Mouse (Mus musculus): Measurements from ENCODE around the gene Cadm2. TPM values are rescaled to one million over a fixed set of nuclear protein-coding genes. Genes with fewer than 3 reads are reported as not detected.

Gene Cadm2
- polyA plus RNA-seq, 1 experiment from 2014 or later: 9.2 TPM

DNA sequence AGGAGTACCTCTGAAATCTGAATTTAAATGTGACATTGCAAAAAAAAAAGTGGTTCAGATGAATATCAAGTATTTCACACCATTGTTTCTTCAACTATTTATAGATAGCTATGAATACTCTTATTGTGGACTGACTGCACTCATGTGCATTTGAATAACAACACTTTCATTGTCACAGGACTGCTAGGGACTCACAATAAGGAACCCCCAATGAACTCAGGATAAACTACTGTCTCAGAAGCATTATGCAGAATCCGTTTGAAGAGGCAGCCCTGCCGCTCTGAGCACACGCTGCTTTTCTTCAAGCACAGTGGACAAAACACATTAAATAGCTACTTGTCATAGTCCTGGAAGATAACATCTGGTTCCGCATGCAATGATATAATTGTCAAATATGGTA is 848.8 kb downstream of the Cadm2 start:
- no peak for ATAC-seq (ENCODE audit: low FRiP score, low read depth)
- Histone ChIP-seq H3K9ac (replicated peaks) (no peak overlapping the region), H3K27ac (replicated peaks) (no peak overlapping the region), H3K36me3 (no peaks in the 10 kb centered on the region), H3K4me1 (peaks cover 6% of the 10 kb centered on the region; the same call in 1 of the 2 replicates), H3K27me3 (no peaks in the 10 kb centered on the region), H3K4me3 (no peak overlapping the region), H3K4me2 (replicated peaks) (no peak overlapping the region), H3K9me3 (no peaks in the 10 kb centered on the region)
- 29% methylated on average over 4 of the region's 4 CpGs for WGBS

DNA sequence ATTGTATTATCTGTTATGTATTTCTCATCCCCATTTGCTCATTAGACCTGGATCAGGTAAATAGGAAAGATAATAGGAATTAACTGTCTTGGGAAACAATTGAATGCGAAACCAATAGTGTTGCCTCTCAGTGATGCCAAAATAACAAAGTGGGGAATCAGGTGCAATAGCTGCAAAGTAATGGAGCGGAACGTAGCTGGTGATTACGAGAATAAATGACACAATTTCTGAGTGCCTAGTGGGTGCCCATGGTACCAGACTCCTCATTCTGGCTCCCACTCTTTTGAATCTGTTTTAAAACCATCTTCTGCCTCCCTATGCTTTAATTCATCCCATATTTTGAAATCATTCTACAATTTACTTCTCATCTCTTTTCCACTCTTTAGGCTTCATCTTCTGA is 851.2 kb downstream of the Cadm2 start:
- no peaks in the 10 kb centered on the region for H3K27me3 ChIP-seq
- no peak overlapping the region for H3K9ac ChIP-seq (replicated peaks)
- WGBS: 86% methylated on average over 4 of the region's 4 CpGs
- peaks cover 6% of the 10 kb centered on the region; the same call in 1 of the 2 replicates for H3K4me1 ChIP-seq
- ATAC-seq (ENCODE audit: low FRiP score, low read depth): no peak
- no peaks in the 10 kb centered on the region for H3K36me3 ChIP-seq
- H3K9me3 ChIP-seq: no peaks in the 10 kb centered on the region
- no peak overlapping the region for H3K4me3 ChIP-seq
- H3K27ac ChIP-seq (replicated peaks): no peak overlapping the region
- H3K4me2 ChIP-seq (replicated peaks): no peak overlapping the region

DNA sequence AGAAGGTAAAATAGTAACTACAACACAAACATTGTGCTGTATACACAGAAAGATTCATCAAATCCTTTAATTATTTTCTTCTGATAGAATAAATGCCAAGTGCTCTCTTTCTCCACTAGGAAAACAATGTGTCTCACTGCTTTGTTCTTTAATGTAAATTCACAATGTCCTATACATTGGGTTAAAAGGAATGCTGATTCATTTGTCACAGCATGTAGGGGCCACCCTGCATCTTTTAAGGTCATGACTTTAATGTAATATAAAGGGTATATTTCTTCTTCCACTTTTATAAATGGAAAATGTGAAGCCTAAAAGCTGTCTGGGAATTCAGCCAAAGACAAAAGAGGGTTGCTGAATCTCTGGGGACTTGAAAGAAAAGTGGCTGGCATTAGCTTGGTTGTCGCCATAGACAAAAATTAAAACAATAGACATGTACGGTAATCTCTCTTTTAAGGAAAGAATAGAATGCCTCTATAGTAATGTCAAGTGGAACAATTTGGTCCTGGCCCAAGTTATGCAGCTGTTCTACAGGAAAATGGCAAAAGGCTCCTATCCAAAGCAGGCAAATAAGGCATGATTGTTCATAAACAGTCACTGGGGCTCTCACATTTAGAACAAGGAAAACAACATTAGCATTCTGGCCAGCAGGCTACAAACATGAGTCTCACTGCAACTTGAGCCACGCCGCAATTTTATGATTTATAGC is 851.9 kb downstream of the Cadm2 start:
- WGBS: 56% methylated on average over 4 of the region's 4 CpGs
- peak; percentile 59 for ATAC-seq (ENCODE audit: low FRiP score, low read depth)

DNA sequence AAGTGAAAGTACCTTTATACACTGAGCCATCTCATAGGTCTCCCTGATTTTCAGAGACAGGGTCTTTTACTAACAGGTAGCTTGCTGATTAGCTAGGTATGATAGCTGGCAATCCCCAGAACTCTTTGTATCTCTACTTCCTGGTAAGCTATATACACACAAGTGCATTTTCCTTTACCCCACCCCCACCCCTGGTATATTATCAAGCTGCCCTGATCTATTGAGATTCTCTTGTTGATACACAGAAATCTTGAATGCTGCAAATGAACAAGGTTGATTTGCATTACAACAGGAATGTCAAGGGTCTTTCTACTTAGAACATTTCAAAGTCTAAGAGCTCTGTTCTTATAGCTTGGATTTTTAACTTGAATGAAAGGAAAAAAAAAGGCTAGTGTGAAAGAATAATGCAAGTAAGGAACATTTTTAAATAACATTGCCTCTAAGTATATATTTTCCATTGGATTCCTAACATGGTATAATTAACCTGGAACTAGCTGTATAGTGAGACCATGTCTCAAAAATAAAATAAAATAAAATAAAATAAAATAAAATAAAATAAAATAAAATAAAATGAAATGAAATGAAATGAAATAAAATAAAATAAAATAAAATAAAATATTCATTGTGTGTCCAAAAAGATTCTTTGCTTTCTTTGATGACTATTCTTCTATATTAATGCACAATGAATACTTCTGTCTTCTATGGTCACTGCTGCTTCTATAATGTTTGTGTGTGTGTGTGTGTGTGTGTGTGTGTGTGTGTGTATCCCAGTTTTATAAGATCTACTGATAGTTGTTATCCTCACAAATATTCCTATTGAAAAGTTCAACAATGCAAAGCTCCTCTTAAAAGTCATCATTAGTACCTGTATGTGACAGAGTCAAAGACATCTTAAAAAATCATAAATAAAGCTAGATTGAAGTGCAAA is 858.9 kb downstream of the Cadm2 start:
- ATAC-seq (ENCODE audit: low FRiP score, low read depth): peak; percentile 87

More for the DNA sequence above, 851.9 kb downstream of the Cadm2 start:
- H3K9ac ChIP-seq (replicated peaks): no peak overlapping the region
- no peak overlapping the region for H3K4me2 ChIP-seq (replicated peaks)
- no peaks in the 10 kb centered on the region for H3K36me3 ChIP-seq
- H3K27ac ChIP-seq (replicated peaks): 0 out of 2 replicates have a peak overlapping the region, but pooled peaks have one; percentile 6
- peaks cover 6% of the 10 kb centered on the region; the same call in 1 of the 2 replicates for H3K4me1 ChIP-seq
- no peak overlapping the region for H3K4me3 ChIP-seq
- no peaks in the 10 kb centered on the region for H3K27me3 ChIP-seq
- no peaks in the 10 kb centered on the region for H3K9me3 ChIP-seq

DNA sequence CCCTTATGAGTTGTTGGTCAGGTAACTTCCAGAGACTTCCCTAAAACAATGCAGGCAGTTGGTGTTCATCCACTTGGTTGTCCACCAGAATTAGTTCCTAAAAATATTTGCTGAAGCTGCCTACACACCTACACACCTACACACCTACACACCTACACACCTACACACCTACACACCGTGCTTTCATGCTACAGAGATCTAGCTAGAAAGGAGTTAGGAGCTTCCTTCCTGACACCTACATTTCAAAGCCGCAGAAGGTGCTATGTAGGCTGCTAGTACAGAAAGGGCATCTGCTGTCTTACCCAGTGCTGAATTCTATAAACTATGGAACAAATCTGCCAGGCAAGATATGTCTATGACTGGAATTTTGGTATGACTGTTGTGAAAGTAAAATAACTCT is 872.2 kb downstream of the Cadm2 start:
- no peak overlapping the region for H3K27ac ChIP-seq (replicated peaks)
- no peaks in the 10 kb centered on the region for H3K27me3 ChIP-seq
- no peaks in the 10 kb centered on the region for H3K36me3 ChIP-seq
- H3K4me1 ChIP-seq: no peaks in the 10 kb centered on the region
- no peak for ATAC-seq (ENCODE audit: low FRiP score, low read depth)
- WGBS: 92% methylated on average over 2 of the region's 2 CpGs
- no peak overlapping the region for H3K9ac ChIP-seq (replicated peaks)
- H3K9me3 ChIP-seq: no peaks in the 10 kb centered on the region
- no peak overlapping the region for H3K4me3 ChIP-seq
- H3K4me2 ChIP-seq (replicated peaks): no peak overlapping the region

More for the DNA sequence above, 858.9 kb downstream of the Cadm2 start:
- no peak overlapping the region for H3K9ac ChIP-seq (replicated peaks)
- no peak overlapping the region for H3K4me3 ChIP-seq
- no peaks in the 10 kb centered on the region for H3K9me3 ChIP-seq
- no peaks in the 10 kb centered on the region for H3K4me1 ChIP-seq
- H3K4me2 ChIP-seq (replicated peaks): no peak overlapping the region
- no peak overlapping the region for H3K27ac ChIP-seq (replicated peaks)
- no peaks in the 10 kb centered on the region for H3K27me3 ChIP-seq
- H3K36me3 ChIP-seq: no peaks in the 10 kb centered on the region

DNA sequence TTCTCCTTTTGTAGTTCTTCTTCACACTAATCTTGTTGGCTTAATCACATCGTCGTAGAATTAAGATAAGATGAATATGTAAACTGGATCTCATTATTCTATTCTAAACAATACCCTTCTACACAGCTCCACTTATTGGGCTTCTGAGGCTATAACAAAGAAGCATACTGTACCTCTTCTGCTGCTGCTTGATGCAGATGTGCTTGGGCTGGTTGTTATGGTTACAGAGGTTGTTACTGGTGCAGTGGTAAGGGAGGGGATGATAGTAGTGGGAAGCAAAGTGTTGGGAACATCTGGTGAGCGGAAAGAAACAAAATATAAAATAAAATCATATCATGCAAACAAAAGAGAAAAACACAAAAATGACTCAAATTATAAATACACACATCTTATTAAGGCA is 889.5 kb downstream of the Cadm2 start:
- Histone ChIP-seq H3K27ac (replicated peaks) (no peak overlapping the region), H3K4me2 (replicated peaks) (no peak overlapping the region), H3K9ac (replicated peaks) (no peak overlapping the region), H3K36me3 (no peaks in the 10 kb centered on the region), H3K9me3 (no peaks in the 10 kb centered on the region), H3K27me3 (no peaks in the 10 kb centered on the region), H3K4me1 (no peaks in the 10 kb centered on the region), H3K4me3 (no peak overlapping the region)
- peak; percentile 84 for ATAC-seq (ENCODE audit: low FRiP score, low read depth)
- WGBS: 46% methylated on average over 3 of the region's 3 CpGs

DNA sequence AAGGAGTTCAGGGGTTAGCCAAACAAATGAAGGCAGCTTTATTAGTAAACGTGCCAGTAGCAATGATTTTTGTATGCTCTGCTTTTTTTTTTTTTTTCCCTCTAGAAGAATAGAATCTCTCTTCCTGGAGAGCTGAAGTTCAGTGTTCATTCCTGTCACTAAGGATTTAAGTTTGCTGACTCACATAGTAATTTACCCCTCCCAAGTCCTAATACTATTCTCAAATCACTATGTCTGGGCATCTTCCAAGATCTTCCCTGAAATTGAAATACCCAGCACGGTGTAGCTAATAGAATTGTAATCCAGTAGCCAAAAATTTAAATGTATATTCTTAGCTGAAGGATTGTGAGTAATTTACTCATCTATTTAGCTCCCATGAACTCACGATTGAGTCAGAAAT is 914.2 kb downstream of the Cadm2 start:
- no peaks in the 10 kb centered on the region for H3K9me3 ChIP-seq
- ATAC-seq (ENCODE audit: low FRiP score, low read depth): no peak
- H3K9ac ChIP-seq (replicated peaks): no peak overlapping the region
- no peaks in the 10 kb centered on the region for H3K4me1 ChIP-seq
- no peak overlapping the region for H3K4me2 ChIP-seq (replicated peaks)
- no peaks in the 10 kb centered on the region for H3K36me3 ChIP-seq
- H3K27me3 ChIP-seq: no peaks in the 10 kb centered on the region
- no peak overlapping the region for H3K4me3 ChIP-seq
- WGBS: 54% methylated on average over 3 of the region's 3 CpGs
- no peak overlapping the region for H3K27ac ChIP-seq (replicated peaks)

DNA sequence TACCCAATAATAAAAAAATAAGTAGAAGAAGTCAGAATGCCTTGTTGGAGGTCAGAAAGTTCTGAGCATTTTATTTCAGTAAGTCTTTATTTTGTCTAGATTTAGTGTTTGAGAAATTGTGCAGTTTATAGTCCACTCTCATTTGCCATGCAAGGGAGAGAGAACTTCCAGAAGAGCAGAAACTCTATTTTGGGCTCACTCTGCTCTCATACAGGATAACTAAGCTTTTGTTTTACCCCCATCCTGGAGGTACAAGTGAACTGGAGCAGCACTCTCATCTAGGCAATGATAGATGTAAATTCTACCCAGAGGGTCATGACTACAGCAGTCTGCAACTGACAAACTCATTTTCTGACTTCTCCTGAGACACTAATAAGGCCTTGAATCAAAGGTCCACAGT is 925.9 kb downstream of the Cadm2 start:
- H3K27me3 ChIP-seq: no peaks in the 10 kb centered on the region
- no peak overlapping the region for H3K27ac ChIP-seq (replicated peaks)
- H3K4me1 ChIP-seq: no peaks in the 10 kb centered on the region
- H3K4me3 ChIP-seq: no peak overlapping the region
- no peaks in the 10 kb centered on the region for H3K36me3 ChIP-seq
- no peak overlapping the region for H3K4me2 ChIP-seq (replicated peaks)
- H3K9me3 ChIP-seq: no peaks in the 10 kb centered on the region
- no peak for ATAC-seq (ENCODE audit: low FRiP score, low read depth)
- no peak overlapping the region for H3K9ac ChIP-seq (replicated peaks)

DNA sequence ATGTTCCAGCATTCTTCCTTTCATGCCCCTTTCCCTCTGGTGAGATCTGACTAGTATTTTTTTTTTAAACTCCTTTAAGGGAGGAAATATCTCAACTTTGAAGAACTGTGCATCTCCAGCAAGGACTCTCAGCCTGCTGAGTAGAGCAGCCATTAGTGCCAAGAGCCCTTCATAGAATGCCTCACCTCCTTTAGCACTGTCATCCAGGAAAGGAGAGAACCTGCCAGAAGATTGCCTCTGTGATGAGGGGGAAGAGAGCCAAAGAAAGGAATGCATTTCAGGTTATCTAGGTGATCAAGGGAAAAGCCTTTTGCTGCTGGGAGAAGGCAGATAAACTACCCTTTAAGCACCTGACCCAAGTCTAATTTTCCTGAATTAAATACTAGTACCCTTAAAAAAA is 943.5 kb downstream of the Cadm2 start:
- Histone ChIP-seq H3K9me3 (no peaks in the 10 kb centered on the region), H3K27me3 (no peaks in the 10 kb centered on the region), H3K9ac (replicated peaks) (no peak overlapping the region), H3K27ac (replicated peaks) (no peak overlapping the region), H3K4me1 (no peaks in the 10 kb centered on the region), H3K4me3 (no peak overlapping the region), H3K4me2 (replicated peaks) (no peak overlapping the region), H3K36me3 (no peaks in the 10 kb centered on the region)
- no peak for ATAC-seq (ENCODE audit: low FRiP score, low read depth)

DNA sequence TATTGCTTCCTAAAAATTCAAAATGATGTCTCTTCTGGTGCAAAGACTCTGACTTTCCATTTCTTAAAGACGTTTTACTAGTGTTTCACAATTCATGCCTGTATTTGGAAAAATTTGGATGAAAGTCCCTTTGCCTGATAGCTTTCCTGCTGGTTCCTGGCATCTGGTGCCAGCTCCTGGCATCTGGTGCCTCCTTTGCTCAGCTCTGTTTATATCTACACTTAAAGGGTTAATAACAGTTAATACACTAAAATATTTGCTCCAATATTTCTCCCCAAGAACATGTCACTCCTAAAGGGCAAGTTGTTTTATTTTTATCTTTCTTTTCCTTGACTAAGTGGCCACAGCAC is 969.7 kb downstream of the Cadm2 start:
- 71% methylated on average over 1 of the region's 1 CpGs for WGBS
- no peaks in the 10 kb centered on the region for H3K4me1 ChIP-seq
- H3K27ac ChIP-seq (replicated peaks): no peak overlapping the region
- H3K27me3 ChIP-seq: no peaks in the 10 kb centered on the region
- H3K4me2 ChIP-seq (replicated peaks): no peak overlapping the region
- H3K4me3 ChIP-seq: no peak overlapping the region
- H3K9me3 ChIP-seq: no peaks in the 10 kb centered on the region
- H3K9ac ChIP-seq (replicated peaks): no peak overlapping the region
- no peak for ATAC-seq (ENCODE audit: low FRiP score, low read depth)
- H3K36me3 ChIP-seq: no peaks in the 10 kb centered on the region

DNA sequence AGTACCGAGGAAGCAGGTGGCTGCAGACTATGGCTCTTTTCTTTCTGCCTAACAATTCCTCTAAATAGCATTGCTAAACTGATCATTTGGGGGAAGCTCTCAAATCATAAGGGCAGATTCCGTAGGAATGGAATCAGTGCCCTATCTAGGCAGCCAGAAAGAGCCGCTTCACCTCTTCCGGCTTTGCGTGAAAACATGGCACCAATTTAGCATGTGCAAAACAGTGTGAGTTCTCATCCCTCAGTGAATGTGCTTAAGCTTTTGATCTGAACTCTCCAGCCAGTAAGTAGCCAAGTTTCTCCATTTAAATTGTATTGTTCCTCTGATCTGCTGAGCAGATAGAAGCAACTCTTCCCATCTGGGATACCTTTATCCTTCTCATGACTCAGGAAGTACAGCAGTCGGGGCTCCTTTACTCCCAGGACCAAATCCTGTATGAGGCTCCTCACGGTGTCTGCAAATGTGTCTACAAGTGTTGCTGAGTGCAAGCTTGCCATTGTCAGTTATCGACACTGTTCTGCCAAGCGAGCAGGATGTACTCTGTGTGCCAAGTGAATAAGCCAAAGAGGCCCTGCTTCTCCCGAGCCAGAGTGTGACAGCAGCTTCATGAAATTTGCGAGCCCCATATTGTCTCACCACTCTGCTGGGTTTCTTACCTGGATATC is 970.2 kb downstream of the Cadm2 start:
- Histone ChIP-seq H3K4me2 (replicated peaks) (no peak overlapping the region), H3K27me3 (no peaks in the 10 kb centered on the region), H3K4me1 (no peaks in the 10 kb centered on the region), H3K9ac (replicated peaks) (no peak overlapping the region), H3K4me3 (no peak overlapping the region), H3K9me3 (no peaks in the 10 kb centered on the region), H3K27ac (replicated peaks) (no peak overlapping the region), H3K36me3 (no peaks in the 10 kb centered on the region)
- no peak for ATAC-seq (ENCODE audit: low FRiP score, low read depth)
- 90% methylated on average over 11 of the region's 11 CpGs for WGBS

DNA sequence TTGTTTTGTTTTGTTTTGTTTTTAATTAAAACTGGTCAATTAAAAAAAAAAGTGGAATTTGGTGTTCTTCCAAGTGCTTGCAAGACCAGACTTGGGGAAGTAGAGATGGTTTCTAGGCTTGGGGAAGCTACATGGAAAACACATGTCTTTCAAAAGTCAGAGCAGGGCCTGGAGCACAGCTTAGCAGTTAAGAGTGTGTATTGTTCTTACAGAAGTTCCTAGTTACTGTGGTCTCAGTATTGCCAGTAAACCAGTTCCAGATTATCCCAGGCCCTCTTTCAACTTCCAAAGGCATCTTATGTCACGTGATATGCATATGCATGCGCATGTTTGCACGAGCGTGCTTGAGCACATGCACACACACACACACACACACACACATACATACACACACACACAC is 972.9 kb downstream of the Cadm2 start:
- Histone ChIP-seq H3K4me3 (no peak overlapping the region), H3K27ac (replicated peaks) (no peak overlapping the region), H3K27me3 (no peaks in the 10 kb centered on the region), H3K36me3 (no peaks in the 10 kb centered on the region), H3K9ac (replicated peaks) (no peak overlapping the region), H3K9me3 (no peaks in the 10 kb centered on the region), H3K4me1 (no peaks in the 10 kb centered on the region), H3K4me2 (replicated peaks) (no peak overlapping the region)
- no peak for ATAC-seq (ENCODE audit: low FRiP score, low read depth)
- 84% methylated on average over 4 of the region's 4 CpGs for WGBS

Data from midbrain, embryonic 12.5 days (tissue).